18 mouse cellular contexts compared by ENCODE assay signal in genomic region chr1:91193242-91193641, GRCm38 (mm10). TPM values are rescaled to one million over a fixed set of nuclear protein-coding genes. Genes with fewer than 3 reads are reported as not detected.
DNase-seq lines count a peak whose midpoint lies in the region; ATAC-seq lines count a peak whose summit lies in the region.
"Had no signal": no experiment of that assay in that cellular context is flagged by ENCODE, and none has a peak within 500 bp of the region (broad histone marks: within the 10 kb centered on the region; RNA-seq: fewer than 3 reads in every experiment).

No protein-coding gene starts in this region.

- peak; percentile 47 for DNase-seq in right cerebral cortex, adult 18-20 months
- DNase-seq in right cerebral cortex, postnatal 36 days (ENCODE audit: low spot score in 2 of 2), result no peak
- peak; percentile 74 for DNase-seq in naive thymus-derived CD4-positive, alpha-beta T cell, adult 2 months (ENCODE audit: low read depth)
- DNase-seq in thymus, postnatal 25 days, result peak; percentile 84
- DNase-seq in urinary bladder, postnatal 36 days (ENCODE audit: low spot score in 2 of 2), result no peak
- no peak for DNase-seq in cerebellum, adult 18-20 months
- DNase-seq: adrenal gland, adult 2 months; cerebellum, adult 11-12 months; kidney, adult 18-20 months; kidney, postnatal 36 days; left cerebral cortex, postnatal 4 days; right cerebral cortex, postnatal 25 days had no signal

- no peaks in the 10 kb centered on the region for H3K27me3 ChIP-seq in forebrain, embryonic 15.5 days
- H3K27me3 ChIP-seq: hindbrain, embryonic 13.5 days; lung, embryonic 15.5 days; stomach, embryonic 15.5 days had no signal

- H3K4me2 ChIP-seq in forebrain, embryonic 15.5 days (replicated peaks), result no peak overlapping the region
- H3K4me2 ChIP-seq: hindbrain, embryonic 13.5 days; liver, embryonic 11.5 days; lung, embryonic 15.5 days; stomach, embryonic 15.5 days had no signal

- H3K9me3 ChIP-seq in forebrain, embryonic 15.5 days, result no peaks in the 10 kb centered on the region
- H3K9me3 ChIP-seq: hindbrain, embryonic 13.5 days; lung, embryonic 15.5 days; stomach, embryonic 15.5 days had no signal

- no peak overlapping the region for H3K9ac ChIP-seq in forebrain, embryonic 15.5 days (replicated peaks)
- H3K9ac ChIP-seq: hindbrain, embryonic 13.5 days; lung, embryonic 15.5 days; stomach, embryonic 15.5 days had no signal

- no peaks in the 10 kb centered on the region for H3K4me1 ChIP-seq in forebrain, embryonic 15.5 days
- H3K4me1 ChIP-seq: hindbrain, embryonic 13.5 days; lung, embryonic 15.5 days; stomach, embryonic 15.5 days had no signal

- WGBS in forebrain, embryonic 15.5 days, result 80% methylated on average over 4 of the region's 4 CpGs

- no peak overlapping the region for H3K4me3 ChIP-seq in forebrain, embryonic 15.5 days
- H3K4me3 ChIP-seq: hindbrain, embryonic 13.5 days; lung, embryonic 15.5 days; stomach, embryonic 15.5 days had no signal

- no peaks in the 10 kb centered on the region for H3K36me3 ChIP-seq in forebrain, embryonic 15.5 days
- H3K36me3 ChIP-seq: hindbrain, embryonic 13.5 days; lung, embryonic 15.5 days; stomach, embryonic 15.5 days had no signal

- H3K27ac ChIP-seq in forebrain, embryonic 15.5 days (replicated peaks), result no peak overlapping the region
- H3K27ac ChIP-seq: hindbrain, embryonic 13.5 days; lung, embryonic 15.5 days; stomach, embryonic 15.5 days had no signal

- ATAC-seq in CD4-positive, CD25-positive, alpha-beta regulatory T cell, adult 4 months, result peak; percentile 86
- ATAC-seq in forebrain, embryonic 15.5 days (replicated peaks), result no peak

RNA-seq across cellular contexts. Expression of gene Ramp1, which starts 13.6 kb away (rescaled TPM):
- polyA plus RNA-seq in CD4-positive, CD25-positive, alpha-beta regulatory T cell, adult 4 months (2017; shearing (Covaris generic)), result 10 to 100 TPM; 28.9 to 31.6 TPM
- 3.2 and 3.3 TPM in 2 replicates for polyA plus RNA-seq in forebrain, embryonic 15.5 days (2015; fragmentation: Nextera tagmentation; extraction: Ambion mirVana)

RNA-seq across cellular contexts. Expression of gene Rbm44, which starts 48.4 kb away (rescaled TPM):
- polyA plus RNA-seq in CD4-positive, CD25-positive, alpha-beta regulatory T cell, adult 4 months (2017; shearing (Covaris generic)), result 1 to 10 TPM in 1 of 2 experiments, under 1 TPM in 1; 0.83 to 2.2 TPM
- polyA plus RNA-seq in forebrain, embryonic 15.5 days (2015; fragmentation: Nextera tagmentation; extraction: Ambion mirVana), result 0.14 and 0.17 TPM in 2 replicates
- polyA plus RNA-seq: adrenal gland, adult 2 months had no signal

RNA-seq across cellular contexts. Expression of gene Ube2f, which starts 56.9 kb away (rescaled TPM):
- polyA plus RNA-seq in CD4-positive, CD25-positive, alpha-beta regulatory T cell, adult 4 months (2017; shearing (Covaris generic)), result 10 to 100 TPM; 85.2 to 93.4 TPM
- polyA plus RNA-seq in forebrain, embryonic 15.5 days (2015; fragmentation: Nextera tagmentation; extraction: Ambion mirVana), result 68.7 and 70.3 TPM in 2 replicates

Comparison
In these comparisons a context has a peak if more than half of its experiments do, and no peak if none do; other contexts are left out.
1. DNase-seq: peak in right cerebral cortex, adult 18-20 months (single experiment), naive thymus-derived CD4-positive, alpha-beta T cell, adult 2 months (single experiment) and thymus, postnatal 25 days (single experiment); none in right cerebral cortex, postnatal 36 days (0 of 2), urinary bladder, postnatal 36 days (0 of 2) and cerebellum, adult 18-20 months (0 of 2).